Mouse (Mus musculus): ENCODE results near the gene Bcas3. TPM values are rescaled to one million over a fixed set of nuclear protein-coding genes. Genes with fewer than 3 reads are reported as not detected.

Gene Bcas3
- polyA plus RNA-seq, 1 experiment from 2014 or later, result 24.8 TPM

DNA sequence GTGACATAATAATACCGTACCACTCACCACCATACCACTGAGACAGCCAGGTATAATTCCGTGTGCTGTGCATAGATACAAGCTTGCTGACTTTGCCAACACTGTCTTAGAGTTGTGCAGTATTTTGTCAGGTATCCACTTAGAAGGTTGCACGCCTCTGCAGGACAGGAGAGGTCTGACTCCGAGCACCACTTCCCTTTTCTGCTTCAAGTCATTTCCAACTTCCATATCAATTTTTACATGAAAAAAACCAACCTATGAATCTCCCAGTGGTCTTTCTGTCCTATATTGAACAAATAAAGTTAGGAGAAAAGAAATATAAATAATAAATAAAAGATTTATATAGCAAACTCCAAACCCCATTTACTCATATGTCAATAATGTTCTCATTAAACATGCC, 152.8 kb downstream of the Bcas3 start:
- Histone ChIP-seq H3K4me3 (ENCODE audit: low read depth, low read length) (no peak overlapping the region), H3K9me3 (ENCODE audit: control insufficient read depth, low read length) (no peaks in the 10 kb centered on the region), H3K9ac (ENCODE audit: low read depth, low read length) (no peak overlapping the region), H3K4me1 (replicated peaks; ENCODE audit: control insufficient read depth, insufficient read depth, low read length) (no peaks in the 10 kb centered on the region; the same call in 1 of the 2 replicates), H3K36me3 (ENCODE audit: control insufficient read depth, insufficient read depth, low read length) (no peaks in the 10 kb centered on the region), H3K27ac (ENCODE audit: low read depth, low read length) (no peak overlapping the region), H3K27me3 (replicated peaks; ENCODE audit: control insufficient read depth, insufficient read depth, low read length) (no peaks in the 10 kb centered on the region), H3K4me2 (no peak overlapping the region)
- DNase-seq (ENCODE audit: low spot score) (no peak), ATAC-seq (replicated peaks; ENCODE audit: low FRiP score) (no peak)
- WGBS, result 72% methylated on average over 4 of the region's 4 CpGs

DNA sequence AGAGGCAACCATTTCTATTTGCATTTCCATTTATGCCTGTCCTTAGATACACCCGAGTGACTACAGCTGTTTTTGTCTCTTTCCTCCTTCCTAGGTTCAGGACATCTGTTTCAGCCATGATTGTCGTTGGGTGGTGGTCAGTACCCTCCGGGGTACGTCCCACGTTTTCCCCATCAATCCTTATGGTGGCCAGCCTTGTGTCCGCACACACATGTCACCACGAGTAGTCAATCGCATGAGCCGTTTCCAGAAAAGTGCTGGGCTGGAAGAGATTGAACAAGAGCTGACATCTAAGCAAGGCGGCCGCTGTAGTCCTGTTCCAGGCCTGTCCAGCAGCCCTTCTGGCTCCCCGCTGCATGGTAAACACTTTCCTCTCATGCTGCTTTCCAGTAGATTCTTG, 156.4 kb downstream of the Bcas3 start:
- Histone ChIP-seq H3K27ac (ENCODE audit: low read depth, low read length) (no peak overlapping the region), H3K9me3 (ENCODE audit: control insufficient read depth, low read length) (no peaks in the 10 kb centered on the region), H3K4me1 (replicated peaks; ENCODE audit: control insufficient read depth, insufficient read depth, low read length) (no peaks in the 10 kb centered on the region; the same call in 1 of the 2 replicates), H3K4me3 (ENCODE audit: low read depth, low read length) (no peak overlapping the region), H3K27me3 (replicated peaks; ENCODE audit: control insufficient read depth, insufficient read depth, low read length) (no peaks in the 10 kb centered on the region), H3K4me2 (no peak overlapping the region), H3K36me3 (ENCODE audit: control insufficient read depth, insufficient read depth, low read length) (no peaks in the 10 kb centered on the region), H3K9ac (ENCODE audit: low read depth, low read length) (no peak overlapping the region)
- WGBS, result 91% methylated on average over 12 of the region's 12 CpGs
- ATAC-seq (replicated peaks; ENCODE audit: low FRiP score), result no peak
- no peak for DNase-seq (ENCODE audit: low spot score)

DNA sequence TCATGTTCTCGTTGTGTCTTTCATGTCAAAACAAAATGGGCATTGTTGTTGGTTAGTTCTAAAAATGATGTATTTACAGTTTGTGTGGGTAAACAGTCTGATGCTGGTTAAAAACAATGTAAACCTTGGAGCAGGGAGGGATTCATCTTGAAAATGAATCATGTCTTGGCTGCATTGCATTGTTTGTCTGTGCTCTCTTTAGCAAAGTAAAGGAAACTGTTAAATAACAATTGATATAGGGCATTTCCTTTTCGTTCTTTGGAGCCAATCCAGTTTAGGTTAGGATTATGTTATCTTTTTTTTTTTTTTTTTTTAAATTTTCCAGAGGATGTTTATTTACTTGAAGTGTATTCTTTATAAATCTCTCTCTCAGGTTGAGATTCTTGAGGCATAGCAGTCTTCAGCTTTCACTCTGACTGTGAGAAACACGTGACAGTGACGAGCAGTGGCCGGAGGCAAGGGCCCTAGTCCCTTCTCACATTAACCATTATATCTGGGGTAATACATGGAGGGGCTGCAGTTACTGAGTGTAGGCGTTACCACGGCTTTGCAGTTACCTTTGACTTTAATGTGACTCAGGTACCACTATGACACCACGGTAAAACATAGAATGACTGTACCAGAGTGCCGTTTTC, 158.4 kb downstream of the Bcas3 start:
- ATAC-seq (replicated peaks; ENCODE audit: low FRiP score), result no peak
- H3K4me1 ChIP-seq (replicated peaks; ENCODE audit: control insufficient read depth, insufficient read depth, low read length), result no peaks in the 10 kb centered on the region; the same call in 1 of the 2 replicates
- no peak overlapping the region for H3K4me2 ChIP-seq
- H3K27me3 ChIP-seq (replicated peaks; ENCODE audit: control insufficient read depth, insufficient read depth, low read length), result no peaks in the 10 kb centered on the region
- H3K36me3 ChIP-seq (ENCODE audit: control insufficient read depth, insufficient read depth, low read length), result no peaks in the 10 kb centered on the region
- no peak overlapping the region for H3K4me3 ChIP-seq (ENCODE audit: low read depth, low read length)
- H3K9me3 ChIP-seq (ENCODE audit: control insufficient read depth, low read length), result no peaks in the 10 kb centered on the region
- H3K9ac ChIP-seq (ENCODE audit: low read depth, low read length), result no peak overlapping the region
- 87% methylated on average over 9 of the region's 9 CpGs for WGBS
- no peak overlapping the region for H3K27ac ChIP-seq (ENCODE audit: low read depth, low read length)
- DNase-seq (ENCODE audit: low spot score), result no peak

DNA sequence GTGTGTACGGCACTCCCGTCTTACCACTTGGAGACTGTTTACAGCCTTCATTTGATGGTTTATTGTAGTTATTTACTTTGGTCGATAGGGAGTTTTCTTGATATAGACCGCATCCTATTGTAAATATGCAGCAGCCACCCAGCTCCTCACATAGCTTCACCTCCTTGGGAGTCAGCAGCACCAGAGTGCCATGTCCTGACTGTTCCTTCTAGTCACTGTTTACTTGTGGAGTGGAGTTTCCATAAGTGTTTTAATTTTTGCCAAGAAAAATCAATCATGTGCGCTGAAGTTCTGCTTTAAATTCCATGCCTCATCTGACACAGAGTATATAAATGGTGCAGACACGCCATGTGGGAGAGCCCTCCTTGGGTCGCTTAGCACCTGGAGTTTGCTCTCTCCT, 163.8 kb downstream of the Bcas3 start:
- 85% methylated on average over 7 of the region's 7 CpGs for WGBS
- ATAC-seq (replicated peaks; ENCODE audit: low FRiP score), result no peak

DNA sequence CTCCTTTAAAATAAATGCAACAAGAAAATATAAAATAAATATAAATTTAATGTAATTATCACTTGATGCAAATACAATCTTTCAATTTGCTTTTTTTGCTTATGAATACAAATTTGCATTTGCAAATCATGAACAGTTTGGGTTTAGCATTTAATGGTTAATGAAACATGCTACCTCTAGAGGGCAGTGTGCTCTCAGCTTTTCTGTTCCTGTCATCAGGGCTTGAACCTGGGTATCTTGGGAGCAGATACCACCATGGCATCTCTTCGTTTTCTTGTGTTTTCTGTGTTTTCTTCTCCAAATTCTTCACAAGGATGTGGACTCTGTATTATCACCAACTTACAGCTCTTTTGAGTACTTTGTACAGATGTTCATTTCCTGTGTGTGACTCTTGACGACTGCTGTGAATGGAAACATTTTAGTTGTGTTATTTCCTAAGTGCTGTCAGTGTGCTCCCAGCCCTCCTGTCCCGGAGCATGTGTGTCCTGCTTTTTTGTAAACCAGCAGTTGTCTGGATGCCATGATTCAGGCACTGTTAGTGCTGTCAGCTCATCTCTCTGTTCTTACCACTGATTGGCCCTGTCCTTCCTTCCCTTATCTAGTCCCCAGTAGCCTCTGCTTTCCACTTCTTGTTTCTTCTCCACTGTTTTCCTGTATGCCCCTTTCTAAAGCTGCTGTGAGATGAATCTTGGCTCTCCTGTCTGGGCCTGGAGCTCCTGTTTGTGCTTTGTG, 165.2 kb downstream of the Bcas3 start:
- Histone ChIP-seq H3K4me1 (replicated peaks; ENCODE audit: control insufficient read depth, insufficient read depth, low read length) (no peaks in the 10 kb centered on the region; the same call in 1 of the 2 replicates), H3K4me3 (ENCODE audit: low read depth, low read length) (no peak overlapping the region), H3K4me2 (no peak overlapping the region), H3K36me3 (ENCODE audit: control insufficient read depth, insufficient read depth, low read length) (no peaks in the 10 kb centered on the region), H3K27me3 (replicated peaks; ENCODE audit: control insufficient read depth, insufficient read depth, low read length) (no peaks in the 10 kb centered on the region), H3K9me3 (ENCODE audit: control insufficient read depth, low read length) (no peaks in the 10 kb centered on the region), H3K27ac (ENCODE audit: low read depth, low read length) (no peak overlapping the region), H3K9ac (ENCODE audit: low read depth, low read length) (no peak overlapping the region)
- WGBS, result 37% methylated on average over 3 of the region's 3 CpGs
- ATAC-seq (replicated peaks; ENCODE audit: low FRiP score), result no peak
- DNase-seq (ENCODE audit: low spot score), result no peak

More for the DNA sequence above, 163.8 kb downstream of the Bcas3 start:
- Histone ChIP-seq H3K4me1 (replicated peaks; ENCODE audit: control insufficient read depth, insufficient read depth, low read length) (no peaks in the 10 kb centered on the region; the same call in 1 of the 2 replicates), H3K9ac (ENCODE audit: low read depth, low read length) (no peak overlapping the region), H3K9me3 (ENCODE audit: control insufficient read depth, low read length) (no peaks in the 10 kb centered on the region), H3K4me2 (no peak overlapping the region), H3K36me3 (ENCODE audit: control insufficient read depth, insufficient read depth, low read length) (no peaks in the 10 kb centered on the region), H3K27me3 (replicated peaks; ENCODE audit: control insufficient read depth, insufficient read depth, low read length) (no peaks in the 10 kb centered on the region), H3K4me3 (ENCODE audit: low read depth, low read length) (no peak overlapping the region), H3K27ac (ENCODE audit: low read depth, low read length) (no peak overlapping the region)
- no peak for DNase-seq (ENCODE audit: low spot score)

DNA sequence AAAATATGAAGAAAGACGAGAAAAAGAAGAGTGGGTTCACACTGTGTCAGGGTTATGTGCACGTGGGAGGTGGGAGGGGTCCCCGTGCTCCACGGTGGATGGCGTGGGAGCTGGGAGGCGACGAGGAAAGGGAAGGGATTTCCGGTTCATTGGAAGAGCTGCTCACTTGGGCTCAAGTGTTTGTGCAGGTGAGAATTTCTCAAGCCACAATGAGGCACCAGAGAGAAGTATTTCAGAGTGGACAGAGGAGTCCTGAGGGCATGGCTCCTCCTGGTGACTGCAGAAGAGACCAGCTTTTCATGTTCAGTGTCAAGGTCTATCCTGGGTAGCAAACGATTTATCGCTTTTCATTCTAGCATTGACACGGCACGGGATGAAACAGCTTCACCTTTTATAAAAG, 167.3 kb downstream of the Bcas3 start:
- WGBS, result 82% methylated on average over 12 of the region's 12 CpGs
- Histone ChIP-seq H3K27me3 (replicated peaks; ENCODE audit: control insufficient read depth, insufficient read depth, low read length) (no peaks in the 10 kb centered on the region), H3K27ac (ENCODE audit: low read depth, low read length) (no peak overlapping the region), H3K4me3 (ENCODE audit: low read depth, low read length) (no peak overlapping the region), H3K9me3 (ENCODE audit: control insufficient read depth, low read length) (no peaks in the 10 kb centered on the region), H3K9ac (ENCODE audit: low read depth, low read length) (no peak overlapping the region), H3K4me2 (no peak overlapping the region), H3K4me1 (replicated peaks; ENCODE audit: control insufficient read depth, insufficient read depth, low read length) (peaks cover 7% of the 10 kb centered on the region; the same call in 1 of the 2 replicates), H3K36me3 (ENCODE audit: control insufficient read depth, insufficient read depth, low read length) (no peaks in the 10 kb centered on the region)
- no peak for DNase-seq (ENCODE audit: low spot score)
- no peak for ATAC-seq (replicated peaks; ENCODE audit: low FRiP score)

DNA sequence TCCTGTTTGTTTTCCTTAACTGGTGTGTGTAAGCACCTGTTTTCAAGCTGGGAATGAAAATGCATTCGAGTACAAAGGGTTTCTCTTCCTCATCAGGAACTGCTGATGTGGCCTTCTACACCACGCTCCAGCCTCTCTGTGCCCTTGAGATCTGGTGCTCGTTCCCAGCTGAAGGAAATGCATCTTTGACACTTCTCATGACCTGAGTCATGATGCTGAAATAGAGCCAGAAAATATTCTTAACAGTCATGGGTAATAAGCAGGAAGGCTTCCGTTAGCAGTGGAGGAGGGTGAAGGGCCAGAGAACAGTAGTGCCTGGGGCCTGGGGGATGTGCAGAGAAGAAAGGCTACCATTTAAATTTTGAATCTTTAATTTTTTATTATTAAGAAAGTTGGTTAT, 168.0 kb downstream of the Bcas3 start:
- Histone ChIP-seq H3K36me3 (ENCODE audit: control insufficient read depth, insufficient read depth, low read length) (no peaks in the 10 kb centered on the region), H3K4me2 (no peak overlapping the region), H3K4me1 (replicated peaks; ENCODE audit: control insufficient read depth, insufficient read depth, low read length) (peaks cover 10% of the 10 kb centered on the region; the same call in 1 of the 2 replicates), H3K9ac (ENCODE audit: low read depth, low read length) (no peak overlapping the region), H3K27ac (ENCODE audit: low read depth, low read length) (no peak overlapping the region), H3K9me3 (ENCODE audit: control insufficient read depth, low read length) (no peaks in the 10 kb centered on the region), H3K4me3 (ENCODE audit: low read depth, low read length) (no peak overlapping the region), H3K27me3 (replicated peaks; ENCODE audit: control insufficient read depth, insufficient read depth, low read length) (0 out of 2 replicates have a peak, but pooled peaks cover 2% of the 10 kb centered on the region)
- 59% methylated on average over 4 of the region's 4 CpGs for WGBS
- ATAC-seq (replicated peaks; ENCODE audit: low FRiP score) (no peak), DNase-seq (ENCODE audit: low spot score) (no peak)

DNA sequence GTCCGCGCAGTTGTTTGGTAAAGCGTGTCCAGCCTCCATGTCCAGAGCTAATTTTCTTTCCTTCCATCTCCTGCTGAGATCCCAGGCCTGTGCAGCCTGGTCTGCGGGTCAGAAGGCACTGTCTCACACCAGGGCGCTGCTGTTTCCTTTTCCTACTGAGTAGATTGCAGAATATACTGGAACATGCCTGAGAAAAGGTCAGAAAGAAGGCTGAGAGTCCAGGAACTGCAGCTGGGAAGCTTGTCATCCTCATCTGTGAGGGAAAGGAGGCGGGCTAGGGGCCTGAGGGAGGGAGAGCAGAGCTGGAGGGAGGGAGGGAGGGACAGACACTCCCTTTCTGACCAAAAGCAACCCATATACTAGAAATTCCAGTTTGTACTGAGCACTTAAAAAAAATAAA, 170.7 kb downstream of the Bcas3 start:
- Histone ChIP-seq H3K4me1 (replicated peaks; ENCODE audit: control insufficient read depth, insufficient read depth, low read length) (peaks cover 14% of the 10 kb centered on the region; the same call in 1 of the 2 replicates), H3K4me2 (no peak overlapping the region), H3K4me3 (ENCODE audit: low read depth, low read length) (no peak overlapping the region), H3K27ac (ENCODE audit: low read depth, low read length) (peak overlapping the region; percentile 62), H3K9ac (ENCODE audit: low read depth, low read length) (no peak overlapping the region), H3K9me3 (ENCODE audit: control insufficient read depth, low read length) (no peaks in the 10 kb centered on the region), H3K27me3 (replicated peaks; ENCODE audit: control insufficient read depth, insufficient read depth, low read length) (0 out of 2 replicates have a peak, but pooled peaks cover 2% of the 10 kb centered on the region), H3K36me3 (ENCODE audit: control insufficient read depth, insufficient read depth, low read length) (no peaks in the 10 kb centered on the region)
- ATAC-seq (replicated peaks; ENCODE audit: low FRiP score) (no peak), DNase-seq (ENCODE audit: low spot score) (no peak)
- 61% methylated on average over 6 of the region's 6 CpGs for WGBS
